Mouse (Mus musculus) hindbrain, postnatal 0 days (tissue): ENCODE results near the gene Pfdn4. TPM values are rescaled to one million over a fixed set of nuclear protein-coding genes. Genes with fewer than 3 reads are reported as not detected.

Experiments
- ATAC-seq: fragments of 200-750 bp; cut with Nextera tagmentation; 2 replicates; pipeline ENCODE4 v1.8.0; 2017; ENCODE audit warnings: mild to moderate bottlenecking, moderate TSS enrichment, moderate library complexity
- DNase-seq: peaks from one replicate; pipeline ENCODE4 v3.0.0-alpha.2; 2015; ENCODE audit warnings: low spot score
- H3K27ac ChIP-seq: fragments of 300-500 bp; sonication (generic); 2 replicates; pipeline ENCODE4 v1.5.1; 2014; ENCODE audit warnings: mild to moderate bottlenecking
- H3K27me3 ChIP-seq: fragments of 300-500 bp; sonication (generic); 2 replicates; pipeline ENCODE4 v1.6.1; 2014; ENCODE audit warnings: low read length, mixed read lengths; ENCODE audit not compliant: insufficient read depth
- H3K36me3 ChIP-seq: fragments of 300-500 bp; sonication (generic); 2 replicates; pipeline ENCODE4 v1.6.1; 2014; ENCODE audit warnings: low read length, mixed read lengths; ENCODE audit not compliant: insufficient read depth
- H3K4me1 ChIP-seq: fragments of 300-500 bp; sonication (generic); 2 replicates; pipeline ENCODE4 v1.6.1; 2014; ENCODE audit warnings: antibody characterized with exemption, low read length, mixed read lengths; ENCODE audit not compliant: insufficient read depth
- H3K4me2 ChIP-seq: fragments of 300-500 bp; sonication (generic); 2 replicates; pipeline ENCODE4 v1.6.1; 2014; ENCODE audit warnings: low read depth, mild to moderate bottlenecking, low read length, moderate library complexity, mixed read lengths
- H3K4me3 ChIP-seq: fragments of 300-500 bp; sonication (generic); 2 replicates; pipeline ENCODE4 v1.5.1; 2014; ENCODE audit warnings: low read length
- H3K9ac ChIP-seq: fragments of 300-500 bp; sonication (generic); replicated peaks from 2 replicates; pipeline ENCODE4 v1.6.1; 2014; ENCODE audit warnings: mild to moderate bottlenecking, low read length, moderate library complexity, mixed read lengths
- H3K9me3 ChIP-seq: fragments of 300-500 bp; sonication (generic); 2 replicates; pipeline ENCODE4 v1.6.1; 2016; ENCODE audit warnings: low read length, mixed read lengths
- CTCF ChIP-seq: IDR thresholded peaks from 2 replicates; pipeline ENCODE4 v1.5.1; 2016; ENCODE audit warnings: antibody characterized with exemption, control low read depth, low read depth
- WGBS: fragments of 180-500 bp; shearing (Covaris S2); extraction: QIAGEN DNeasy Blood & Tissue Kit; methylation state at CpG from one replicate; pipeline ENCODE4 v1.1.7; 2014; 5-methylcytosine and 5-hydroxymethylcytosine counted together
- polyA plus RNA-seq: library from polyadenylated mRNA; unstranded; fragments of >200 nt; fragmentation: Nextera tagmentation; extraction: Ambion mirVana; gene quantifications from 2 replicates; pipeline ENCODE4 v1.2.1, GENCODE M21; 2015
- total RNA-seq: library from RNA; depleted of rRNA; stranded (reverse); fragments of >200 nt; gene quantifications from 2 replicates; pipeline ENCODE4 v1.2.3, GENCODE M21; 2014

Gene Pfdn4
- total and polyA plus RNA-seq, 2 experiments from 2014 or later: 67.7 to 147 TPM

DNA sequence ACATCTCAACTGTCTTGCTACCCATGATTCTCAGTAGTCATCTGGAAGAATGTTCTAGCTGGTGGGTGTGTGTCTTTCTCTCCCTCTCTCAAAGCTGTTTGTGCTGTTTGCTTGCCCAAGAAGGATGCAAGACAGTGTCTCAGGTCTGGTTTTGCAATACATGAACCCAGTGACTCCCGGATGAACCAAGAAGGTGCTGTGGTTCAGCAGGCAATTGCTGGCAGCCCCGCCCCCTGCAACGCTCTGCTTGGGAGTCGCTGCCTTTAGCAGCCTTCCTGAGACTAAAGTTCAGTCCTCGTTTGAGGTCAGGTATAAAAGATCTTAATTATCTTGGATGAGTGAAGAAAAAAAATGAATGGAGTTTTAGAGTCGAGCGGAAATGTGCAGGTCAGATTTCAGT is 34.6 kb upstream of the Pfdn4 start:
- H3K36me3 ChIP-seq: no peaks in the 10 kb centered on the region
- no peaks in the 10 kb centered on the region for H3K27me3 ChIP-seq
- DNase-seq (no peak), ATAC-seq (no peak)
- no peak overlapping the region for H3K27ac ChIP-seq
- no peak overlapping the region for H3K4me3 ChIP-seq
- TF ChIP-seq CTCF: no peak
- no peaks in the 10 kb centered on the region for H3K4me1 ChIP-seq
- WGBS: 69% methylated on average over 7 of the region's 7 CpGs
- H3K4me2 ChIP-seq: no peak overlapping the region
- H3K9me3 ChIP-seq: no peaks in the 10 kb centered on the region
- no peak overlapping the region for H3K9ac ChIP-seq

DNA sequence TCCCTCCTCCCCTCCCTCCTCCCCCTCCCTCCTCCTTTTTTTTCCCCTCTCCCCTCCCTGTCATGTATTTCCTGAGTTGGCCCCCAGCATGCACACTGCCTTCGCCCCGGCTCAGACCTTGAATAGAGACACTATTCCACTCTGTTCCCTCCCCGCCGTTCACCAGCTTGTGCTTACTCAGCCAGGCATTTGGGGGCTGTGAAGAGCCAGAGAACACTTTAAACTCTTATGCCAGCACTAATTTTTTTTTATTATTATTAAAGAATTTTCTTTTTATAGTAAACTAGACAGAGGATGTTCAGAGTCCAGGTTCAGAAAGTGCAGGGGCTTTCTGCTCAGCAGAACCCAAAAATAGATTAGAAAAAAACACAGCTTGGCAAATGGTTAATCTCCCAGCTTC is 31.4 kb upstream of the Pfdn4 start:
- no peak for DNase-seq
- H3K4me3 ChIP-seq: no peak overlapping the region
- no peaks in the 10 kb centered on the region for H3K9me3 ChIP-seq
- no peaks in the 10 kb centered on the region for H3K27me3 ChIP-seq
- no peaks in the 10 kb centered on the region for H3K4me1 ChIP-seq
- 35% methylated on average over 4 of the region's 4 CpGs for WGBS
- H3K9ac ChIP-seq: no peak overlapping the region
- no peak for ATAC-seq
- TF ChIP-seq CTCF: no peak
- H3K36me3 ChIP-seq: no peaks in the 10 kb centered on the region
- no peak overlapping the region for H3K4me2 ChIP-seq
- H3K27ac ChIP-seq: no peak overlapping the region

DNA sequence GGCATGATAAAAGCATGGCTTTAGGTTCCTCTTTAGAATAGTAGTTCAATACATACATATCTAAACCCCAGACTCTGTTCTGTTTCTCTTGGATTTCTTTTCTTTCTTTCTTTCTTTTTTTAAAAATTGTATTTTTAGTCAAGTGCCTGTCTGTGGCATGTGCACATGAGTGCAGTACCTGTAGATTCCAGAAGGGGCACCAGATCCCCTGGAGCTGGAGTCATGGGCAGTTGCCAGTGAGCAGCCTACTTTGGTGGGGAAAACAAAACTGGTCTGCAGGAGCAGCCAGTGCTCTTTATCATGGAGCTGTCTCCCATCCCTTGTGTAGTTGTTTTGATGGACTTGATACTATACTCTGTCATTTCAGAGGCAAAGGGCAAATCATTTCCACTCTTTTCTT is 28.2 kb upstream of the Pfdn4 start:
- ATAC-seq (no peak), DNase-seq (peak; percentile 24)
- no peak overlapping the region for H3K9ac ChIP-seq
- H3K9me3 ChIP-seq: no peaks in the 10 kb centered on the region
- no peaks in the 10 kb centered on the region for H3K36me3 ChIP-seq
- no peak overlapping the region for H3K27ac ChIP-seq
- no peaks in the 10 kb centered on the region for H3K27me3 ChIP-seq
- H3K4me3 ChIP-seq: no peak overlapping the region
- TF ChIP-seq CTCF: peak; percentile 44
- no peak overlapping the region for H3K4me2 ChIP-seq
- no peaks in the 10 kb centered on the region for H3K4me1 ChIP-seq

DNA sequence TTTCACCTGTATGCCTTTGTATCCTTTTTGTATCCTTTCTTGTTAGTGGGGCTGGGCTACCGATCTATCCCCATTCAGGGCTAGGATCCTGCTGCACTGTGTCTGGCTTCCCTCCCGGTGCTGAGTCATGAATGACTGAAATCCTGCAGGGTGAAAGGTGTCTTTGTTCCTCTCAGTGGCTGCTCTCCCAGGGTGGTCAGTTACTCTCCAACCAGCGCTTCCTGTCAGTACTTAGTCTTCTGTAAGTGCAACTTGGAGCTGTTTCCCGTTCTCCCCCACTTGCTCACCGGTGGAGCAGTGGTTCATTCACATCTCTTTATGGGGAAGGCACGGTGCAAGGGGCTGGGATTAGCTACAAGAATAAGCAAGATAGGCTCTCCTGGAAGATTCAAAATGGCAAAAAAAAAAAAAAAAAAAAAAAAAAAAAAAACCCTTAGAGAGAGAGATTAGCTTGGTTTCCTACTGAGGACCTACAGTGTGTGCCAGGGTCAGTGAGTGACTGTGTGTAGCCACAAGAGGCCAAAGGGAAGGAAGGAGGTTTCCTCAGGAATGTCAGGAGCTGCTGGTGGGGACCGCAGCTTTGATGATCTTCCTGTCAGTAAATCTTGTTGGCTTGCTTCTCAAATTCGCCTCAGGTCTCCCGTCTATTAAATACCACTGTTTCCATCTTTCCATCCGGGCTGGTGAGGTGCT is 26.5 kb upstream of the Pfdn4 start:
- no peaks in the 10 kb centered on the region for H3K36me3 ChIP-seq
- DNase-seq: peak; percentile 61
- no peak for TF ChIP-seq CTCF
- no peaks in the 10 kb centered on the region for H3K27me3 ChIP-seq
- WGBS: 18% methylated on average over 10 of the region's 10 CpGs
- H3K4me2 ChIP-seq: peak overlapping the region; percentile 23; the same call in 1 of the 2 replicates
- no peak overlapping the region for H3K4me3 ChIP-seq
- no peaks in the 10 kb centered on the region for H3K4me1 ChIP-seq
- ATAC-seq: peak; percentile 66; the same call in 1 of the 2 replicates
- no peaks in the 10 kb centered on the region for H3K9me3 ChIP-seq
- no peak overlapping the region for H3K27ac ChIP-seq
- no peak overlapping the region for H3K9ac ChIP-seq

DNA sequence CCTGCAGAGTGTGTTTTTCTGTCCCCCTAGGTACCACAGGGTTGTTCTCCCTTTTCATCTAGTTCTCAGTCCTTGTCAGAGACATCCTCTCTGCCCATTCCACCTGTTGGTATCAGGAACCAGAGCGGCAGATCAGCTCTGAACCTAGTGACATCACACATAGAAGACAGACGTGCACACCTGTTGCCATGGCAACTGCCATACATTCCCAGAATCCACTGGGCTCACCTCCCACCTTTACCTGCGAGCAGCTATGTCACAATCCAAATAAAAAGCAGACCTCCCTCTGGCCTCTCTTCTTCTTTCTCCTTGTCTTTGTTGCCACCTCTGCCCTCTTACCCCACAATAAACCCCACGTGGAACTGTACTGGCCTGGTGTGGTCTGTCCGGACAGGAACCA is 25.6 kb upstream of the Pfdn4 start:
- no peak for TF ChIP-seq CTCF
- Histone ChIP-seq H3K9ac (no peak overlapping the region), H3K4me1 (no peaks in the 10 kb centered on the region), H3K9me3 (no peaks in the 10 kb centered on the region), H3K4me2 (no peak overlapping the region), H3K27ac (no peak overlapping the region), H3K27me3 (no peaks in the 10 kb centered on the region), H3K4me3 (no peak overlapping the region), H3K36me3 (no peaks in the 10 kb centered on the region)
- DNase-seq (peak; percentile 33), ATAC-seq (0 out of 2 replicates have a peak, but pooled peaks have one; percentile 24)
- WGBS: 79% methylated on average over 5 of the region's 5 CpGs

DNA sequence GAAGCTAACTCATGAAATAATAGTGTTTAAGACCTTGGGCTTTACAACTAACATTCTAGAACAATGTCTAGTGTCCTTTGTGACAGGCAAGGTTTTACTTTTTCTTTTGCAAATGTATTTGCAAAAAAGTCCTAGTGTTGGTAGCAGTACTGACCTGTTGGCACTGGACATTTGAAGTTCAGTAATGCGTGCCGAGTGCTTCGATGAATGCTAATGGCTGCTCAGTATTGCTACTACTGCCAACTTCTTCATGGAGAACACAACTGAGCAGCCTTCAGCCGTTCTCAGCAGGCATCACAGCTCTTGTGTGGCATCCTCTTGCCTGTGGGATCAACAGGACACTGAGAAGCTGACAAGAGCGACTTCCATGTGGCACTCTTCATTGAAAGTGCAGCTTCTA is 22.1 kb upstream of the Pfdn4 start:
- TF ChIP-seq CTCF: no peak

DNA sequence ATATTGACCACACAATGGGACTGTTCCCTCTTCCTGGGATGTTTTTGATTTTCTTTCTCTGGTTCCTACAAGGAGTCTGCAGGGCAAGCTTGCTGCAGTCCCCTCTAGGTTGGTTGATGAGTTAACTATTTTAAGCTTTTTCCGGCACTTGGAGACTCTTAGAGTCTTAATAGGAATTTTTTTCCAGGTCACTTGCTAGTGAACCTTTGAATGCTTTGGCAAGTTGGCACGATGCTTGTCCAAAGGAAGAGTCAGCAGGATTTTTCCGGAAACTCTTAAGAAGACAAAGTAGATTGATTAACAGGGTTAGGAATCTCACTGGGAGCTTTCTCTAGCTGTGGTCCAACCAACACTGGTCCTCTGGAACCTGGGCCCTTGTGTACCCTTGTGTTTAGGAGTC is 21.1 kb upstream of the Pfdn4 start:
- Histone ChIP-seq H3K4me1 (no peaks in the 10 kb centered on the region), H3K4me2 (no peak overlapping the region), H3K27me3 (no peaks in the 10 kb centered on the region), H3K9ac (no peak overlapping the region), H3K9me3 (no peaks in the 10 kb centered on the region), H3K27ac (no peak overlapping the region), H3K36me3 (no peaks in the 10 kb centered on the region), H3K4me3 (no peak overlapping the region)
- WGBS: 38% methylated on average over 3 of the region's 3 CpGs
- ATAC-seq (no peak), DNase-seq (no peak)
- no peak for TF ChIP-seq CTCF

More for the DNA sequence above, 22.1 kb upstream of the Pfdn4 start:
- no peak overlapping the region for H3K4me3 ChIP-seq
- no peak overlapping the region for H3K4me2 ChIP-seq
- DNase-seq: no peak
- H3K27ac ChIP-seq: no peak overlapping the region
- ATAC-seq: no peak
- no peaks in the 10 kb centered on the region for H3K36me3 ChIP-seq
- H3K27me3 ChIP-seq: no peaks in the 10 kb centered on the region
- no peaks in the 10 kb centered on the region for H3K4me1 ChIP-seq
- no peak overlapping the region for H3K9ac ChIP-seq
- 82% methylated on average over 5 of the region's 5 CpGs for WGBS
- no peaks in the 10 kb centered on the region for H3K9me3 ChIP-seq
